Mouse (Mus musculus): ENCODE data around the gene Pabpc6. TPM values are rescaled to one million over a fixed set of nuclear protein-coding genes. Genes with fewer than 3 reads are reported as not detected.

Pabpc6 gene
- total RNA-seq, 1 experiment from 2014 or later = not detected

GRCm38 (mm10) chr17:9627011-9627410 is 42.5 kb downstream of the Pabpc6 start:
- ATAC-seq (replicated peaks in 1 of 2; ENCODE audit: insufficient read depth in 1 of 2, low FRiP score in 2 of 2, low TSS enrichment in 1 of 2, low read depth in 1 of 2, poor library complexity in 2 of 2, severe bottlenecking in 2 of 2) = no peak

Other genes with a start within 250 kb of the Pabpc6 start
- not detected in 2 replicates for gene Gm17728, start 247.7 kb downstream of the Pabpc6 start, total RNA-seq (2017)

Data from hematopoietic stem cell, adult 5-6 weeks (primary cell).